Mouse (Mus musculus) CH12.LX (cell line): ENCODE measurements around the gene Stpg4. TPM values are rescaled to one million over a fixed set of nuclear protein-coding genes. Genes with fewer than 3 reads are reported as not detected.

ENCODE experiments used
- DNase-seq: peaks from one replicate; pipeline ENCODE4 v3.0.0-alpha.2; 2013; ENCODE audit errors: extremely low read depth
- H3K27ac ChIP-seq: 2 replicates; pipeline ENCODE4 v1.5.1; 2012; ENCODE audit warnings: low read depth, mild to moderate bottlenecking, control low read depth, moderate library complexity; ENCODE audit not compliant: insufficient read depth
- H3K27me3 ChIP-seq: replicated peaks from 2 replicates; pipeline ENCODE3; 2012; ENCODE audit warnings: inconsistent platforms
- H3K36me3 ChIP-seq, 2 experiments: replicated peaks in 1 of 2; 2 replicates each; pipeline versions ENCODE3 to v1.6.1; 2012; ENCODE audit warnings: inconsistent platforms in 1 of 2, low read length in 1 of 2, mild to moderate bottlenecking in 1 of 2, mixed read lengths in 1 of 2, moderate library complexity in 1 of 2; ENCODE audit not compliant: control insufficient read depth in 1 of 2, insufficient read depth in 1 of 2
- H3K4me1 ChIP-seq, 2 experiments: 2 replicates each; pipeline ENCODE4 v1.6.1; 2012; ENCODE audit warnings: inconsistent platforms in 1 of 2, moderate library complexity in 1 of 2; ENCODE audit not compliant: insufficient read depth in 2 of 2, control insufficient read depth in 1 of 2
- H3K4me2 ChIP-seq: 2 replicates; pipeline ENCODE4 v1.6.1; 2012; ENCODE audit warnings: low read depth, mild to moderate bottlenecking, control low read depth; ENCODE audit not compliant: poor library complexity, insufficient read depth, severe bottlenecking
- H3K4me3 ChIP-seq, 3 experiments: fragments of 150-350 bp in 1 of 3; sonication (generic) in 1 of 3; replicated peaks in 1 of 3; 2 replicates each; pipeline versions ENCODE3 to v1.5.1; 2011 to 2012; ENCODE audit warnings: low read depth in 2 of 3, low read length in 2 of 3, mild to moderate bottlenecking in 2 of 3, moderate library complexity in 2 of 3, control low read depth in 1 of 3, improper control_type of control experiment in 1 of 3, inconsistent platforms in 1 of 3, mixed read lengths in 1 of 3; ENCODE audit not compliant: poor library complexity in 1 of 3
- H3K79me2 ChIP-seq: replicated peaks from 2 replicates; pipeline ENCODE4 v1.6.1; 2012; ENCODE audit warnings: mild to moderate bottlenecking, moderate library complexity; ENCODE audit not compliant: control insufficient read depth, poor library complexity, insufficient read depth, severe bottlenecking; ENCODE audit errors: extremely low read depth
- H3K9ac ChIP-seq: 2 replicates; pipeline ENCODE4 v1.6.1; 2012; ENCODE audit warnings: low read depth, mild to moderate bottlenecking, control low read depth, moderate library complexity; ENCODE audit not compliant: insufficient read depth
- H3K9me3 ChIP-seq: replicated peaks from 2 replicates; pipeline ENCODE3; 2012; ENCODE audit warnings: low read length, inconsistent platforms, mixed read lengths
- BHLHE40 ChIP-seq: IDR thresholded peaks from 2 replicates; pipeline ENCODE4 v1.6.1; 2011; ENCODE audit warnings: mild to moderate bottlenecking, low read depth, low read length, improper control_type of control experiment
- E2F4 ChIP-seq: IDR thresholded peaks from 2 replicates; pipeline ENCODE4 v1.6.1; 2011; ENCODE audit warnings: low read depth, low read length, improper control_type of control experiment; ENCODE audit not compliant: insufficient replicate concordance
- EP300 ChIP-seq: IDR thresholded peaks from 2 replicates; pipeline ENCODE4 v1.6.1; 2011; ENCODE audit warnings: low read length, improper control_type of control experiment
- HCFC1 ChIP-seq: IDR thresholded peaks from 2 replicates; pipeline ENCODE4 v1.6.1; 2012; ENCODE audit warnings: low read depth, mild to moderate bottlenecking, inconsistent platforms, low read length, improper control_type of control experiment
- IRF4 ChIP-seq: IDR thresholded peaks from 2 replicates; pipeline ENCODE4 v1.6.1; 2014; ENCODE audit warnings: low read depth, mild to moderate bottlenecking, inconsistent platforms, low read length, improper control_type of control experiment
- JUN ChIP-seq: IDR thresholded peaks from 2 replicates; pipeline ENCODE4 v1.6.1; 2011; ENCODE audit warnings: low read depth, mild to moderate bottlenecking, low read length, improper control_type of control experiment, moderate library complexity; ENCODE audit not compliant: insufficient read depth
- MAFK ChIP-seq: IDR thresholded peaks from 2 replicates; pipeline ENCODE4 v1.6.1; 2011; ENCODE audit warnings: low read length, improper control_type of control experiment; ENCODE audit not compliant: insufficient replicate concordance
- MAX ChIP-seq: IDR thresholded peaks from 2 replicates; pipeline ENCODE4 v1.6.1; 2011; ENCODE audit warnings: low read length, improper control_type of control experiment
- MAZ ChIP-seq: IDR thresholded peaks from 2 replicates; pipeline ENCODE4 v1.6.1; 2012; ENCODE audit warnings: low read depth, mild to moderate bottlenecking, inconsistent platforms, low read length, improper control_type of control experiment, moderate library complexity
- MEF2A ChIP-seq: IDR thresholded peaks from 2 replicates; pipeline ENCODE4 v1.6.1; 2014; ENCODE audit warnings: low read depth, mild to moderate bottlenecking, inconsistent platforms, low read length, improper control_type of control experiment, borderline replicate concordance
- MXI1 ChIP-seq: IDR thresholded peaks from 2 replicates; pipeline ENCODE4 v1.6.1; 2011; ENCODE audit warnings: mild to moderate bottlenecking, low read depth, low read length, improper control_type of control experiment
- MYC ChIP-seq: IDR thresholded peaks from 2 replicates; pipeline ENCODE4 v1.6.1; 2011; ENCODE audit warnings: low read depth, mild to moderate bottlenecking, improper control_type of control experiment, low read length
- NELFE ChIP-seq: IDR thresholded peaks from 2 replicates; pipeline ENCODE4 v1.6.1; 2011; ENCODE audit warnings: low read depth, low read length, improper control_type of control experiment
- PAX5 ChIP-seq: IDR thresholded peaks from 2 replicates; pipeline ENCODE4 v1.6.1; 2012; ENCODE audit warnings: low read length, inconsistent platforms, mixed read lengths
- POLR2A ChIP-seq: IDR thresholded peaks from 2 replicates; pipeline ENCODE4 v1.6.1; 2011; ENCODE audit warnings: low read depth, mild to moderate bottlenecking, improper control_type of control experiment, low read length
- POLR2AphosphoS2 ChIP-seq: IDR thresholded peaks from 2 replicates; pipeline ENCODE4 v1.6.1; 2011; ENCODE audit warnings: low read depth, low read length, improper control_type of control experiment
- RAD21 ChIP-seq: IDR thresholded peaks from 2 replicates; pipeline ENCODE4 v1.6.1; 2011; ENCODE audit warnings: low read depth, mild to moderate bottlenecking, low read length, improper control_type of control experiment, moderate library complexity
- RCOR1 ChIP-seq: conservative IDR thresholded peaks from 2 replicates; pipeline ENCODE4 v1.6.1; 2012; ENCODE audit warnings: low read depth, mild to moderate bottlenecking, inconsistent platforms, low read length, improper control_type of control experiment
- SIN3A ChIP-seq: IDR thresholded peaks from 2 replicates; pipeline ENCODE4 v1.6.1; 2012; ENCODE audit warnings: low read length, improper control_type of control experiment, inconsistent platforms
- TCF12 ChIP-seq: IDR thresholded peaks from 2 replicates; pipeline ENCODE4 v1.6.1; 2014; ENCODE audit warnings: low read depth, mild to moderate bottlenecking, inconsistent platforms, low read length, improper control_type of control experiment
- USF2 ChIP-seq: conservative IDR thresholded peaks from 2 replicates; pipeline ENCODE4 v1.6.1; 2011; ENCODE audit warnings: low read depth, low read length, improper control_type of control experiment
- ZC3H11A ChIP-seq: IDR thresholded peaks from 2 replicates; pipeline ENCODE4 v1.6.1; 2012; ENCODE audit warnings: low read depth, mild to moderate bottlenecking, inconsistent platforms, low read length, improper control_type of control experiment
- dilution Hi-C: fragments of 300-500 bp; cut with MboI; formaldehyde crosslinking; loops from 2 replicates; pipeline ENCODE4 v1.14.3; 2020; ENCODE audit warnings: low sequenced_read_pairs; ENCODE audit not compliant: extremely low pct_unique_long_range_greater_than_20kb, extremely low pct_ligation_motif_present
- in situ Hi-C: fragments of 300-500 bp; cut with MboI; formaldehyde crosslinking; loops from 3 replicates; pipeline ENCODE4 v1.14.3; 2019; ENCODE audit warnings: low sequenced_read_pairs, low pct_ligation_motif_present, low pct_unique_long_range_greater_than_20kb, mixed read lengths
- polyA plus RNA-seq: library from polyadenylated mRNA; unstranded; fragments of >175 nt; gene quantifications from 2 replicates; pipeline ENCODE4 v1.2.1, GENCODE M21; 2012; ENCODE audit warnings: low read depth; ENCODE audit not compliant: insufficient read length
- total RNA-seq, 2 experiments: library from RNA; depleted of rRNA; stranded (reverse); fragments of 300-350 nt in 1 of 2; fragments of >200 nt in 1 of 2; gene quantifications; 2 replicates each; pipeline ENCODE4 v1.2.3; 2012 to 2014

Gene Stpg4
- total and polyA plus RNA-seq, 3 experiments: not detected

DNA sequence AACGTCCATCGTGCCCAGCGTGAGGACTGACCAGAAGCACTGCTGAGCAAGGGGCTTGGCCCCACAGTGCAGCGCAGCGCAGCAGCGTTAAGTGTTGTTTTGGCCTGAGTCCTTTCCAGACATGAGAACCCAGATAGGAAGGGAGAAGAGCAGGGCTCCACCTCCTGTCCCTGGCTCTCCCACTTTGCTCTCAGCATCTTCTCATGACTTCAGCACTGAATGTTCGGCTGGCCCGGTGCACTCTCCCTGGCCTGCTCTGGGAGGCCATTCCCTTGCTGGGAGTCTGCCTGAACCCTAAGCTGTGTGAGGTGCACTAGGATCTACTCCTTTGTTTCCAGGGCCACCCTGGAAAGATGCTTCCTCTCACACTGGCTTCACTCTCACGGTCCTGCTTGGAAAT is 79.2 kb downstream of the Stpg4 start:
- peaks cover 19 to 43% of the 10 kb centered on the region in 2 experiments for H3K4me1 ChIP-seq
- H3K4me2 ChIP-seq: no peak overlapping the region
- H3K27me3 ChIP-seq: no peaks in the 10 kb centered on the region
- no peak for TF ChIP-seq POLR2A
- TF ChIP-seq SIN3A: no peak
- TF ChIP-seq PAX5: no peak
- no peak for TF ChIP-seq BHLHE40
- TF ChIP-seq EP300: no peak
- TF ChIP-seq MEF2A: no peak
- no peak for TF ChIP-seq MYC
- no peak for TF ChIP-seq USF2
- no peak for TF ChIP-seq RCOR1
- TF ChIP-seq IRF4: no peak
- TF ChIP-seq E2F4: no peak
- TF ChIP-seq MAFK: no peak
- no peak for TF ChIP-seq ZC3H11A
- no peak for TF ChIP-seq POLR2AphosphoS2
- dilution Hi-C loops: no loop called here
- no peak overlapping the region for H3K27ac ChIP-seq
- no peak for DNase-seq
- peaks cover 3% of the 10 kb centered on the region for H3K9me3 ChIP-seq
- in situ Hi-C loops: no loop called here
- no peak overlapping the region for H3K9ac ChIP-seq
- H3K79me2 ChIP-seq: no peaks in the 10 kb centered on the region
- H3K36me3 ChIP-seq: peaks cover 0 to 26% of the 10 kb centered on the region in 2 experiments
- no peak overlapping the region for H3K4me3 ChIP-seq

GRCm38 (mm10) chr17:87345252-87345593 is 82.3 kb downstream of the Stpg4 start:
- H3K4me1 ChIP-seq: peaks cover 0 to 12% of the 10 kb centered on the region in 2 experiments; a peak in 2 of 4 replicates
- H3K9ac ChIP-seq: no peak overlapping the region

More at GRCm38 (mm10) chr17:87345252-87345593, 82.3 kb downstream of the Stpg4 start:
- H3K4me2 ChIP-seq: no peak overlapping the region
- H3K79me2 ChIP-seq: no peaks in the 10 kb centered on the region
- H3K4me3 ChIP-seq: no peak overlapping the region
- TF ChIP-seq E2F4: no peak
- no peak for TF ChIP-seq HCFC1
- no peak for TF ChIP-seq USF2
- TF ChIP-seq NELFE: no peak
- no peak for TF ChIP-seq EP300
- no peak for TF ChIP-seq MAX
- TF ChIP-seq POLR2AphosphoS2: no peak
- TF ChIP-seq JUN: no peak
- no peak for TF ChIP-seq RAD21
- no peak for TF ChIP-seq MYC
- no peak for TF ChIP-seq MAZ
- TF ChIP-seq TCF12: no peak
- TF ChIP-seq MEF2A: no peak
- TF ChIP-seq RCOR1: no peak
- no peak for TF ChIP-seq MXI1
- dilution Hi-C loops (no loop called here), in situ Hi-C loops (no loop called here)
- peaks cover 3% of the 10 kb centered on the region for H3K9me3 ChIP-seq
- DNase-seq: no peak
- no peaks in the 10 kb centered on the region for H3K27me3 ChIP-seq
- H3K27ac ChIP-seq: no peak overlapping the region
- H3K36me3 ChIP-seq: peaks cover 0 to 52% of the 10 kb centered on the region in 2 experiments
